Mouse (Mus musculus) neural tube, embryonic 11.5 days (tissue): ENCODE data around the gene Aldh8a1. TPM values are rescaled to one million over a fixed set of nuclear protein-coding genes. Genes with fewer than 3 reads are reported as not detected.

Experiments used
- polyA plus RNA-seq: library from polyadenylated mRNA; unstranded; fragments of >200 nt; fragmentation: Nextera tagmentation; extraction: Ambion mirVana; gene quantifications from 2 replicates; pipeline ENCODE4 v1.2.1, GENCODE M21; 2014

Gene Aldh8a1
- polyA plus RNA-seq, 1 experiment from 2014 or later: not detected

Other genes starting within 250 kb of the Aldh8a1 start
- gene Myb, start 216.3 kb upstream of the Aldh8a1 start, polyA plus RNA-seq: 4.4 and 4.6 TPM in 2 replicates
- 127 and 131 TPM in 2 replicates for gene Hbs1l, start 81.3 kb upstream of the Aldh8a1 start, polyA plus RNA-seq
- not detected in 2 replicates for gene 1700020N01Rik, start 215.9 kb downstream of the Aldh8a1 start, polyA plus RNA-seq